Mouse (Mus musculus) heart, postnatal 0 days (tissue): ENCODE results near the gene Zfp664.

Experiments used
- CTCF ChIP-seq: IDR thresholded peaks from 2 replicates; pipeline ENCODE4 v1.5.1; 2016; ENCODE audit warnings: antibody characterized with exemption, control low read depth, low read depth
- EP300 ChIP-seq: IDR thresholded peaks from 2 replicates; pipeline ENCODE4 v1.6.1; 2016; ENCODE audit warnings: antibody characterized with exemption, low read depth

DNA sequence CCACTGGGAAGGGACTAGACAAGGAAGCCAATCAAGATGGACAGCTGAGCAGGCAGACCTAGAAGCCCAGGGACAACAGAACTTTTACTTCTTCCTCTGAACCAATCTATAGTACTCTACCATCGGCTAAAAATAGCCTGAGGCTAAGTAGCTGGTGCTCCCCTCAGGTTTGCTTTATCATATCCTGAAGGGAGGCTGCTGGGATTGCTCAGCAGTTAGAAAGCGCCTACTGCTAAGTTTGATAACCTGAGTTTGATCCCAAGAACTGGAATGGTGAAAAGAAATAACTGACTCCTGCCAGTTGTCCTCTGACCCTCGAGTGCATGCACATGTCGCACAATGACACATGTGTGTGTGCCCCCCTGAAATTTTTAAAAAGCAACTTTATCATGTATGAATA lies 17.6 kb upstream of the Zfp664 start:
- TF ChIP-seq CTCF: no peak
- TF ChIP-seq EP300: no peak
